Mouse (Mus musculus) layer of hippocampus, postnatal 25 days (tissue): ENCODE data around the gene Gm8246. TPM values are rescaled to one million over a fixed set of nuclear protein-coding genes. Genes with fewer than 3 reads are reported as not detected.
"Not testable (repeated sequence)": the region's sequence is repeated elsewhere in the genome, so short reads cannot be mapped to it uniquely, and the experiment has no call there.

ENCODE experiments used
- DNase-seq, 2 experiments: peaks; one replicate each; pipeline ENCODE4 v3.0.0; 2022; ENCODE audit warnings: mixed read lengths in 2 of 2, low spot score in 1 of 2; ENCODE audit errors: extremely low spot score in 1 of 2
- total RNA-seq, 2 experiments: library from RNA; stranded (reverse); gene quantifications; 2 replicates each; pipeline ENCODE4 v1.2.3; 2021

Gm8246 gene
- not detected for total RNA-seq

- DNase-seq = not testable (repeated sequence)
Measured at GRCm38 (mm10) chr14:5477730-5478129, at the start of gene Gm8246. Gm8246 (minus strand) TSS chr14:5477830.

- DNase-seq = not testable (repeated sequence)
Measured at GRCm38 (mm10) chr14:5501374-5501773, 23.7 kb upstream of the Gm8246 start, which contains the start of gene Gm3488. Gm3488 (plus strand) TSS chr14:5501674.

GRCm38 (mm10) chr14:5483907-5484306 is 6.3 kb upstream of the Gm8246 start, which contains the start of gene Gm3187:
Gm3187 (plus strand) TSS chr14:5484207.
- DNase-seq = peak in 1 of 2 experiments; percentile 0

- not testable (repeated sequence) for DNase-seq
Measured at GRCm38 (mm10) chr14:5460469-5460868, 17.2 kb downstream of the Gm8246 start.

- DNase-seq = not testable (repeated sequence)
Measured at GRCm38 (mm10) chr14:5455367-5455766, 22.3 kb downstream of the Gm8246 start, which contains the start of gene Gm3194. Gm3194 (minus strand) TSS chr14:5455467.

Other genes with a start within 250 kb of the Gm8246 start
- under 1 TPM in 1 of 2 experiments, not detected in 1; 0.15 TPM for gene Gm3526, start 217.2 kb downstream of the Gm8246 start, total RNA-seq
- not detected for gene Gm3542, start 142.9 kb downstream of the Gm8246 start, total RNA-seq
- not detected for gene Gm3500, start 88.8 kb downstream of the Gm8246 start, total RNA-seq
- gene Gm3194, start 22.4 kb downstream of the Gm8246 start, total RNA-seq = 1 to 10 TPM; 3.6 to 4.8 TPM
- gene Gm3187, start 6.4 kb upstream of the Gm8246 start, total RNA-seq = not detected
- gene Gm3488, start 23.8 kb upstream of the Gm8246 start, total RNA-seq = 1 to 10 TPM in 1 of 2 experiments, under 1 TPM in 1; 0.62 to 2.0 TPM
- not detected for gene Gm3532, start 60.7 kb upstream of the Gm8246 start, total RNA-seq
- not detected for gene Gm8265, start 155.2 kb upstream of the Gm8246 start, total RNA-seq
- gene Gm9603, start 209.6 kb upstream of the Gm8246 start, total RNA-seq = not detected